Mouse (Mus musculus): ENCODE data around the gene Iqschfp. TPM values are rescaled to one million over a fixed set of nuclear protein-coding genes. Genes with fewer than 3 reads are reported as not detected.

The Iqschfp gene
- polyA plus RNA-seq, 1 experiment: 7.6 TPM

- no peak for DNase-seq (ENCODE audit: low read depth)
- TF ChIP-seq POLR2A (IDR thresholded peaks at IDR 0.05; ENCODE audit: borderline replicate concordance, extremely low read depth, insufficient read depth, insufficient read length, poor library complexity, severe bottlenecking) (no peak), CTCF (IDR thresholded peaks at IDR 0.05; ENCODE audit: borderline replicate concordance, extremely low read depth, insufficient read depth, insufficient read length) (no peak)
Observed at GRCm38 (mm10) chr3:68453719-68454455, 561.9 kb downstream of the Iqschfp start.

GRCm38 (mm10) chr3:68466643-68467042, 574.6 kb downstream of the Iqschfp start:
- DNase-seq (ENCODE audit: low read depth): peak; percentile 58

GRCm38 (mm10) chr3:68467941-68468687, 576.1 kb downstream of the Iqschfp start:
- DNase-seq (ENCODE audit: low read depth): no peak

More at GRCm38 (mm10) chr3:68466643-68467042, 574.6 kb downstream of the Iqschfp start:
- TF ChIP-seq POLR2A (IDR thresholded peaks at IDR 0.05; ENCODE audit: borderline replicate concordance, extremely low read depth, insufficient read depth, insufficient read length, poor library complexity, severe bottlenecking): no peak
- no peak for TF ChIP-seq CTCF (IDR thresholded peaks at IDR 0.05; ENCODE audit: borderline replicate concordance, extremely low read depth, insufficient read depth, insufficient read length)

GRCm38 (mm10) chr3:68469643-68470042, 577.6 kb downstream of the Iqschfp start:
- no peak for DNase-seq (ENCODE audit: low read depth)
- TF ChIP-seq CTCF (IDR thresholded peaks at IDR 0.05; ENCODE audit: borderline replicate concordance, extremely low read depth, insufficient read depth, insufficient read length): no peak
- no peak for TF ChIP-seq POLR2A (IDR thresholded peaks at IDR 0.05; ENCODE audit: borderline replicate concordance, extremely low read depth, insufficient read depth, insufficient read length, poor library complexity, severe bottlenecking)

More at GRCm38 (mm10) chr3:68467941-68468687, 576.1 kb downstream of the Iqschfp start:
- no peak for TF ChIP-seq POLR2A (IDR thresholded peaks at IDR 0.05; ENCODE audit: borderline replicate concordance, extremely low read depth, insufficient read depth, insufficient read length, poor library complexity, severe bottlenecking)

- TF ChIP-seq CTCF (IDR thresholded peaks at IDR 0.05; ENCODE audit: borderline replicate concordance, extremely low read depth, insufficient read depth, insufficient read length) (no peak), POLR2A (IDR thresholded peaks at IDR 0.05; ENCODE audit: borderline replicate concordance, extremely low read depth, insufficient read depth, insufficient read length, poor library complexity, severe bottlenecking) (no peak)
Observed at GRCm38 (mm10) chr3:68470061-68470460, 578.0 kb downstream of the Iqschfp start.

GRCm38 (mm10) chr3:68470622-68471021, 578.6 kb downstream of the Iqschfp start:
- no peak for DNase-seq (ENCODE audit: low read depth)
- no peak for TF ChIP-seq CTCF (IDR thresholded peaks at IDR 0.05; ENCODE audit: borderline replicate concordance, extremely low read depth, insufficient read depth, insufficient read length)
- TF ChIP-seq POLR2A (IDR thresholded peaks at IDR 0.05; ENCODE audit: borderline replicate concordance, extremely low read depth, insufficient read depth, insufficient read length, poor library complexity, severe bottlenecking): no peak

More at GRCm38 (mm10) chr3:68470061-68470460, 578.0 kb downstream of the Iqschfp start:
- DNase-seq (ENCODE audit: low read depth): no peak

GRCm38 (mm10) chr3:68476336-68476735, 584.3 kb downstream of the Iqschfp start:
- TF ChIP-seq POLR2A (IDR thresholded peaks at IDR 0.05; ENCODE audit: borderline replicate concordance, extremely low read depth, insufficient read depth, insufficient read length, poor library complexity, severe bottlenecking): no peak
- no peak for TF ChIP-seq CTCF (IDR thresholded peaks at IDR 0.05; ENCODE audit: borderline replicate concordance, extremely low read depth, insufficient read depth, insufficient read length)
- DNase-seq (ENCODE audit: low read depth): no peak

- TF ChIP-seq POLR2A (IDR thresholded peaks at IDR 0.05; ENCODE audit: borderline replicate concordance, extremely low read depth, insufficient read depth, insufficient read length, poor library complexity, severe bottlenecking) (no peak), CTCF (IDR thresholded peaks at IDR 0.05; ENCODE audit: borderline replicate concordance, extremely low read depth, insufficient read depth, insufficient read length) (no peak)
- no peak for DNase-seq (ENCODE audit: low read depth)
Observed at GRCm38 (mm10) chr3:68477478-68477877, 585.4 kb downstream of the Iqschfp start.

GRCm38 (mm10) chr3:68479266-68479665, 587.2 kb downstream of the Iqschfp start:
- TF ChIP-seq CTCF (IDR thresholded peaks at IDR 0.05; ENCODE audit: borderline replicate concordance, extremely low read depth, insufficient read depth, insufficient read length) (no peak), POLR2A (IDR thresholded peaks at IDR 0.05; ENCODE audit: borderline replicate concordance, extremely low read depth, insufficient read depth, insufficient read length, poor library complexity, severe bottlenecking) (no peak)
- no peak for DNase-seq (ENCODE audit: low read depth)

GRCm38 (mm10) chr3:68483517-68483916, 591.5 kb downstream of the Iqschfp start:
- TF ChIP-seq POLR2A (IDR thresholded peaks at IDR 0.05; ENCODE audit: borderline replicate concordance, extremely low read depth, insufficient read depth, insufficient read length, poor library complexity, severe bottlenecking) (no peak), CTCF (IDR thresholded peaks at IDR 0.05; ENCODE audit: borderline replicate concordance, extremely low read depth, insufficient read depth, insufficient read length) (no peak)
- no peak for DNase-seq (ENCODE audit: low read depth)

- DNase-seq (ENCODE audit: low read depth): no peak
- TF ChIP-seq POLR2A (IDR thresholded peaks at IDR 0.05; ENCODE audit: borderline replicate concordance, extremely low read depth, insufficient read depth, insufficient read length, poor library complexity, severe bottlenecking): no peak
- no peak for TF ChIP-seq CTCF (IDR thresholded peaks at IDR 0.05; ENCODE audit: borderline replicate concordance, extremely low read depth, insufficient read depth, insufficient read length)
Observed at GRCm38 (mm10) chr3:68484021-68484420, 592.0 kb downstream of the Iqschfp start.

Measured in brain, embryonic 14.5 days (tissue).